Mouse (Mus musculus): ENCODE results near the gene Tlr6. TPM values are rescaled to one million over a fixed set of nuclear protein-coding genes. Genes with fewer than 3 reads are reported as not detected.

The Tlr6 gene
- polyA plus RNA-seq (2012; rRNA removed), result 0.66 and 1.1 TPM in 2 replicates

DNA sequence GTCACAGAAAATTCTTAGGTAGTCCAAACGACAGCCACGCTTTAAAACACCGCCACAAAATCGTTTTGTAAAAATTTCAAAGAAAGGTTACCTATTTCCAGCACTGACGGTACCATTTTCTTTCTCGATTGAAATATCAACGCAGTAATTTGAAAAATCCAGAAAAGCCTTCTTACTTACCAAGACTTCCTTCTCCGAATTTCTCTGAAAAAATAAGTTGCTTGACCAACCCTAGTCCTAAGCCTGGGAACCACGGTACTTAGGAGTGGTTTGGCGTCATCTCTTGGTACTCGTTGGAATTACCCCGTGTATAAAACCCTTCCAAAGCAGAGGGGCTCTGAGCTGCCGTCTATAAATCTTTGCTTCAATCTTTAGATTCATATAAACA lies at the start of gene Tlr6:
TSS of gene Tlr6 (minus strand) at position 255 of the 388 bp plus-strand sequence.

DNA sequence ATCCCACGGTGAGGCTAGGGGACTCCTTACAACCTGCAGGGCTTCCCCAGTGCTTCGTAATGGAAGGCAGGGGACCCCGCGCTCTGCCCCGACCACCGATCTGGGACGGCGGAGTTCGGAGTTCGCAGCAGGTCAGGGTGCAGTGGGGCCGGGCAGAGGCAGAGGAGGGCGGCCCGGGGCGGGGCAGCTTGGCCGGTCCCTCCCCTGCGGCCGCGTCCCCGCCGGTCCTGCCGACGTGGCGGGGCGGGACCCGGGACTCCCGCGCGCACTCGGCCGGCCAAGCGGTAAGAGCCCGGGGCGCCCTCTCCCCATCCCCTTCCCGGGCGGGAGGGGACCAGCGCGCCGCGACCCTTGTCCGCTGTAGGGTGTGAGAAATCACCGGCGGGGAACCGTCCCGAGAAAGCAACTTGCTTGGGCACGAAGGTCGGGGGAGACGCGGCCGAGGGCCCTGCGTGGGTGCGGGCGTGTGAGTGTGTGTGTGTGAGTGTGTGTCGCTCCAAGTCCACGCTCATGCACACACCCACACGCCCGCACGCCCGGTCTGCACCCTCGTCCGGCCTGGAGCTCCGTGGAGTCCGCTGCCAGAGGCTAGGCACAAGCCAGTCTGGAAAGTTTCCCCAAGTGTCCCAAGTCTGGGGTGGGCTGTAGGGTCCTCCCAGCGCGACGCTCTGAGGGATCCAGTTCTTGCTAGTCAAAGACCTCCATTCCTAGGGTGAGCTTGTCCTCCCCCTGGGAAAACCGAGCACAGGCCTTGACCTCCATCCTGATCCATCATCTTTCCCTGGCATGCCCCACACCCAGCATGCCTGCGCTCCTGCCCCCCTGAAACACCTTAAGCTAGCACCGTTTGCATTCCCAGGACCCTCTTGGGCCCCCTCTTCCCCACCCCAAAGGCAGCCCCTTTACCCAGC lies 10.2 kb upstream of the Tlr6 start, which contains the start of gene Fam114a1:
TSS of gene Fam114a1 (plus strand) at position 211 of the 911 bp plus-strand sequence.

Other genes starting within 250 kb of the Tlr6 start
- 20.9 and 22.9 TPM in 2 replicates for gene Klf3, start 156.7 kb downstream of the Tlr6 start, polyA plus RNA-seq (2012; rRNA removed)
- gene Tlr1, start 26.5 kb downstream of the Tlr6 start, polyA plus RNA-seq (2012; rRNA removed), result 2.0 and 2.1 TPM in 2 replicates
- gene Fam114a1, start 10.0 kb upstream of the Tlr6 start, polyA plus RNA-seq (2012; rRNA removed), result 16.8 and 18.3 TPM in 2 replicates
- 0.79 and 1.1 TPM in 2 replicates for gene Tmem156, start 132.0 kb upstream of the Tlr6 start, polyA plus RNA-seq (2012; rRNA removed)
- gene Klhl5, start 147.4 kb upstream of the Tlr6 start, polyA plus RNA-seq (2012; rRNA removed), result 7.4 and 7.6 TPM in 2 replicates
- gene Wdr19, start 239.6 kb upstream of the Tlr6 start, polyA plus RNA-seq (2012; rRNA removed), result 0.83 and 1.1 TPM in 2 replicates

All from liver, embryonic 18 days (tissue).